Mouse (Mus musculus) T-cell, adult 66 days (primary cell): ENCODE results near the gene Mymk. TPM values are rescaled to one million over a fixed set of nuclear protein-coding genes. Genes with fewer than 3 reads are reported as not detected.

Experiments
- total RNA-seq, 2 experiments: library from RNA; stranded (reverse); gene quantifications; 3 replicates in 1 of 2; 4 replicates in 1 of 2; pipeline ENCODE4 v1.2.4; 2023

Gene Mymk
- not detected for total RNA-seq

GRCm38 (mm10) chr2:27071978-27072377, at the start of gene Mymk:
Gene Mymk (minus strand): TSS chr2:27072179.

DNA sequence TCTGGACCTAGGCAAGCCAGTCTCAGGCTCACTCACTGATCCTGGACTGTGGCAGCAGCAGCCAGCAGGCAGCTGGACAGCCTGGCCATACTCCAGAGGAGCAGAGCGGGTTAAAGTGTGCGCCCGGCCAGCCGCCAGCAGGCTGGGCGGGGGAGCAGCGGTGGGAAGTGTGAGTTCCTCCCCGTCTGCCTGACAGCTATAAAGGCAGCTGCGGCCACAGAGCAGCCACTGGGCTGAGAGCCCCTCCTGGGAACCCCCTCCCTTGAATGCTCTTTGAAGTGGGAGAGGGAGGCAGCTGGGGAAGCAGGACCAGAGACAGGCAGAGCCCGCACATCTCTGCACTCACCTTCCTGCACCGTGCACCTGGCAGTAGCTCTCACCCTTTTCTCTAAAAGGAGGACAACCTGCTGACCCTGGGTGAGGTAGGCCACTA, 7.2 kb upstream of the Mymk start, which contains the start of gene Adamtsl2:
Gene Adamtsl2, plus strand, starts transcription at position 228 of the 433 bp plus-strand sequence.

DNA sequence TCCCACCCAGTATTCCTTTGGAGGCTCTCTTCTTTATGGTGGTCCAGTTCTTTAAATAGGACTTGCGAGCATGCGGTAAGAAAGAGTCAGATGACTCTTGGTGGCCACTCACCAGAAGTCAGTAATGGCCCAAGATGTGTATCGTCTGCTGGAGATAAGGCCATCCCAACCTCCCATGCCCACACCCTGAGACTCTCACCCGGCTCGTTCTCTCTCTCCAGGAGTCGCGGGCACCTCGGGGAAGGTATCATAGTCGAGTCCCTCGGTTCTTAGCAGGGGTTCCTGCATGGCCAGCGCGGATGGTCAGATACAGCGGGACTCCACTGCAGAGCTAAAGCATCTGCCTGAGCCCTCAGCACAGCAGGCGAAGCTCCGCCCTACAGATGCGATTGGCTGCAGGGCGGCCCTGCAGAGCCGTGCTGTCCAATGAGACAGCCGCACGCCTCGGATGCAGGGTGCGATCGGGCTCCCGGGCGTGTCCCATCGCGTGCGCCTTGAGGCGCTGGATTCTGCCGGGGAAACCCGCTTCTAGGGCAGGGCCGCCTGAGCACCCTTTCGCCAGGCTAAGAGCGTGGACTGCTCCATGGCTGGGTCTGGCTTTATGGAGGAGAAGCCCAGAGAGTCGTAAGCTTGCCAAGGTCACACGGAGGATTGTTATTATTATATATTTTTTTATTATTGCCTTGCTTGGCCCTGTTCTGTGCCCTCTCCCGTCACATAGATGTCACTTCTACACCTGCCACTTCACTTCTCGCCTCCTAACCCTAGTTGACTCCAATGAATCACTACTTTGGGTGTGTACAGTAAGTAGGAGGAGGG, 44.2 kb downstream of the Mymk start, which contains the start of gene Slc2a6:
Gene Slc2a6, minus strand, starts transcription at position 381 of the 819 bp plus-strand sequence.

Other genes with a start within 250 kb of the Mymk start
- not detected for gene Abo, start 207.2 kb downstream of the Mymk start, total RNA-seq
- gene Surf6, start 169.3 kb downstream of the Mymk start, total RNA-seq: 10 to 100 TPM; 66.6 to 79.3 TPM
- gene Med22, start 161.5 kb downstream of the Mymk start, total RNA-seq: 10 to 100 TPM; 21.7 to 25.8 TPM
- gene Rpl7a, start 161.4 kb downstream of the Mymk start, total RNA-seq: 100 to 1,000 TPM; 882 to 950 TPM
- 10 to 100 TPM; 57.0 to 61.8 TPM for gene Surf2, start 155.8 kb downstream of the Mymk start, total RNA-seq
- 10 to 100 TPM; 62.7 to 72.0 TPM for gene Surf1, start 155.6 kb downstream of the Mymk start, total RNA-seq
- 10 to 100 TPM; 80.8 to 82.9 TPM for gene Surf4, start 138.3 kb downstream of the Mymk start, total RNA-seq
- gene Stkld1, start 138.1 kb downstream of the Mymk start, total RNA-seq: not detected
- gene Rexo4, start 107.8 kb downstream of the Mymk start, total RNA-seq: 100 to 1,000 TPM in 1 of 2 experiments, 10 to 100 TPM in 1; 96.5 to 103 TPM
- not detected for gene Adamts13, start 98.8 kb downstream of the Mymk start, total RNA-seq
- 10 to 100 TPM; 35.4 TPM for gene Cacfd1, start 62.3 kb downstream of the Mymk start, total RNA-seq
- gene Slc2a6, start 44.2 kb downstream of the Mymk start, total RNA-seq: under 1 TPM; 0.53 to 0.82 TPM
- 1 to 10 TPM in 1 of 2 experiments, under 1 TPM in 1; 0.52 to 1.0 TPM for gene Adamtsl2, start 7.2 kb upstream of the Mymk start, total RNA-seq
- not detected for gene Fam163b, start 70.3 kb upstream of the Mymk start, total RNA-seq
- gene Dbh, start 93.1 kb upstream of the Mymk start, total RNA-seq: not detected
- under 1 TPM in 1 of 2 experiments, not detected in 1; 0.27 TPM for gene Sardh, start 176.2 kb upstream of the Mymk start, total RNA-seq